Mouse (Mus musculus): ENCODE data around the gene Fggy. TPM values are rescaled to one million over a fixed set of nuclear protein-coding genes. Genes with fewer than 3 reads are reported as not detected.

Fggy gene
- polyA plus RNA-seq, 1 experiment: 189 TPM

DNA sequence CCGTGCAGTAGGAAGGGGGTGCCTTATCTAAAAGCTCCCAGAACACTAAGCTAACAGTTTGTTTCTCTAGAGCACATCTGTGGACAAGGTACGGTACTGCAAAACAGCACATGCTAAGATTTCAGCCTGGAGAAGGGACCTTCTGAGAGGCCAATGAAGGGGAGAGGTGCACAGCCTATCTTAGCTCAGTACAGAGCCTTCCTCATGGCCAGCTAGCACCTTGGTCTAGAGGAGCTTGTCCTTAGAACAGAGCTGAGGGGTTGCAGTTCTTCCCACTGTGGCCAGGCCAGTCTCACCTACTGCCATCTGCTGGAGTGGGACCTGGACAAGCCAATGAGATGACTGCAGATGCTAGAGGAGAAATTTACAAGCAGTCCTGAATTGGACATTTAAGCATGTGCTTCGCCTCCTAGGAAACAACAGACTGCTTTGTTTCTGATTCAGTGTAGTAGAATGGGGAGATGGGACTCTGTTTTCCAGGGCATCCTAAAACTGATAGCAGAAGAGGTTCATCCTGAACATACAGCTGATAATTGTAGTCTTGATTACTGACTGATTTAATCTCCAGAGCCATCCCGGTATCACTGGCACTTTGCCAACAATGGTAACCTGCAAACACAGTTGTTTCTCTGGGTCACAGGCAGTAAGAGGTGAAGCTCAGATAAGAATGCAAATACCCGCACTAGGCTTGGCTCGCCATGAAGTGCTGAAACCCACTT is 305.6 kb downstream of the Fggy start:
- TF ChIP-seq POLR2A (IDR thresholded peaks at IDR 0.05; ENCODE audit: low read depth, low read length) (no peak), CTCF (conservative IDR thresholded peaks at IDR 0.05; ENCODE audit: insufficient read depth, insufficient read length, low read depth, low read length) (peak; percentile 37; the same call in 1 of the 2 replicates)
- H3K36me3 ChIP-seq (ENCODE audit: control insufficient read depth, insufficient read depth, low read length): no peaks in the 10 kb centered on the region
- no peak overlapping the region for H3K27ac ChIP-seq (ENCODE audit: insufficient read depth, low read depth, low read length)
- DNase-seq: peak; percentile 23
- H3K4me1 ChIP-seq (ENCODE audit: control insufficient read depth, insufficient read depth, low read length): peaks cover 11% of the 10 kb centered on the region; the same call in 1 of the 2 replicates
- no peaks in the 10 kb centered on the region for H3K27me3 ChIP-seq (replicated peaks; ENCODE audit: control insufficient read depth, insufficient read depth, low read length)
- no peak overlapping the region for H3K4me3 ChIP-seq (ENCODE audit: insufficient read depth, low read depth, low read length)
- 55% methylated on average over 6 of the region's 6 CpGs for WGBS

DNA sequence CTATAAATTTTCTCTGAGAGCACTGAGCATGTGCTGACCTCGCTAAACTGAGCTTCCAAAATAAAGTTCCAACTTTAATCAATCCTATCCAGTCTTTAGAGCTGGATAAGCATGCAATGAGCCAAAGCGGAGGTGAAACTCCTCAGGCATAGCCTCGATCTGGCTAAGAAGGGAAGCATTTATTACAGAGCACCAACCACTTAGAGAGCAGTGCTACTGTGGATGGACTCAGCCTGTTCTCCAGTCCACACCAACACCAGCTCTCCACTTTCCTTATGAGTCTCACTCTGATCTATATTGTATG is 306.1 kb downstream of the Fggy start:
- DNase-seq: no peak
- Histone ChIP-seq H3K4me1 (ENCODE audit: control insufficient read depth, insufficient read depth, low read length) (peaks cover 11% of the 10 kb centered on the region; the same call in 1 of the 2 replicates), H3K27ac (ENCODE audit: insufficient read depth, low read depth, low read length) (no peak overlapping the region), H3K36me3 (ENCODE audit: control insufficient read depth, insufficient read depth, low read length) (no peaks in the 10 kb centered on the region), H3K4me3 (ENCODE audit: insufficient read depth, low read depth, low read length) (no peak overlapping the region), H3K27me3 (replicated peaks; ENCODE audit: control insufficient read depth, insufficient read depth, low read length) (no peaks in the 10 kb centered on the region)
- TF ChIP-seq CTCF (conservative IDR thresholded peaks at IDR 0.05; ENCODE audit: insufficient read depth, insufficient read length, low read depth, low read length): no peak
- TF ChIP-seq POLR2A (IDR thresholded peaks at IDR 0.05; ENCODE audit: low read depth, low read length): no peak
- WGBS: 56% methylated on average over 3 of the region's 3 CpGs

DNA sequence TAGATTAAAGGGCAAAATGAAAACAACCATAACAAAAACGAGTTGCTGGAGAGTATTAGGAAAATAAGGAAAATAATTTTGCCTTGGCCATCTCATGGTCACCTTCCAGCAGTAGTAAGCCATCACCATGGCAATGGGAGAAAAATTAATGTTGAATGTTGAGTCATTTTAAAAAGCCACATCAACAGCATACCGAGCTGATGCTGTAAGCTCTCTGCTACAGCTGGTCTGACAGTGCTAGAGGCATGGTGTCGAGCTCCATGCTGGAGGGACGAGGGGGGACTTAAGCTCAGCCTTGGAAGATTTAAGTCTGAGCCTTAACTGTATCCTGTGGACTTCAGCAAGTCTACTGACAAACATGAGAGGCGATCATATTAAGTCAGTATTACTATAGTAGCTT is 307.9 kb downstream of the Fggy start:
- 91% methylated on average over 5 of the region's 5 CpGs for WGBS
- TF ChIP-seq CTCF (conservative IDR thresholded peaks at IDR 0.05; ENCODE audit: insufficient read depth, insufficient read length, low read depth, low read length): no peak
- TF ChIP-seq POLR2A (IDR thresholded peaks at IDR 0.05; ENCODE audit: low read depth, low read length): no peak
- DNase-seq: no peak
- no peaks in the 10 kb centered on the region for H3K27me3 ChIP-seq (replicated peaks; ENCODE audit: control insufficient read depth, insufficient read depth, low read length)
- no peaks in the 10 kb centered on the region for H3K36me3 ChIP-seq (ENCODE audit: control insufficient read depth, insufficient read depth, low read length)
- H3K4me3 ChIP-seq (ENCODE audit: insufficient read depth, low read depth, low read length): no peak overlapping the region
- H3K4me1 ChIP-seq (ENCODE audit: control insufficient read depth, insufficient read depth, low read length): peaks cover 11% of the 10 kb centered on the region; the same call in 1 of the 2 replicates
- no peak overlapping the region for H3K27ac ChIP-seq (ENCODE audit: insufficient read depth, low read depth, low read length)

DNA sequence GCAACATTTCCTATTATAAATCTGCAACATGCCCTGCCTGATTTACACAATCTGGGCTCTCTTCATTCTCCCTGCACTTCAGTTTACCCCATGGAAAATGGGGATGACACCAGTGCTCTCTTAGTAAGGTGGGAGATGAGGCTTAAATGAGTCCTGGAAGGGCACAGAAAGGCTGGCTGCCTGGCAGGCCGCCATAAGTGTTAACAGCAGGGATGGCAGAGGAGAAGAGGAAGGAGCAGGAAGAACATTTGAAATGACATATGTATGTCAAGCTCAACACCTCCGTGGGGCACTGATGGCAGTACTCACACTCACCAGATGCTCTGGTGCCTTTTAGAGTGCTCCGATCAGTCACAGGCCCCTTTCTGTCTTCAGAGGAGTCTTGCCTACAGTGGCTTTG is 308.6 kb downstream of the Fggy start:
- TF ChIP-seq CTCF (conservative IDR thresholded peaks at IDR 0.05; ENCODE audit: insufficient read depth, insufficient read length, low read depth, low read length) (no peak), POLR2A (IDR thresholded peaks at IDR 0.05; ENCODE audit: low read depth, low read length) (no peak)
- Histone ChIP-seq H3K4me1 (ENCODE audit: control insufficient read depth, insufficient read depth, low read length) (peaks cover 11% of the 10 kb centered on the region; the same call in 1 of the 2 replicates), H3K36me3 (ENCODE audit: control insufficient read depth, insufficient read depth, low read length) (no peaks in the 10 kb centered on the region), H3K27ac (ENCODE audit: insufficient read depth, low read depth, low read length) (no peak overlapping the region), H3K27me3 (replicated peaks; ENCODE audit: control insufficient read depth, insufficient read depth, low read length) (no peaks in the 10 kb centered on the region), H3K4me3 (ENCODE audit: insufficient read depth, low read depth, low read length) (no peak overlapping the region)
- no peak for DNase-seq
- WGBS: 80% methylated on average over 3 of the region's 3 CpGs

DNA sequence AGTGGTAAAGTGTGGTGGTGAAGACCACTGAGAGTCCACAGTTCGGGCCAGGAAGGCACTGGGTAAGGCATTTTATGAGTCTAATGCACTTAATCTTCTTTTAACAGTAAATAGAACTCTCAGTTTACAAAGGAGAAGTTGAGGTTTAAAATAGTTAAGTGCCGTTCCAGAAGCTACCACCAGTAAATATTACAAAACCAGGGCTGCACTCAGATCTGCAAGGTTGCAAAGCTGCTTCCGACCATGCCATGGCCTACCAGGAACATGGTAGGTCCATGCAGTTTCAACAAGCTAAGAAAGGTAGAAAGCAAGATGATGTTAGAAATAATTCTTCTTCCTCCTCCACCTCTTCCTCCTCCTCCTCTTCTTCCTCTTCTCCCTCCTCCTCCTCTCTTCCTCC is 309.8 kb downstream of the Fggy start:
- Histone ChIP-seq H3K36me3 (ENCODE audit: control insufficient read depth, insufficient read depth, low read length) (no peaks in the 10 kb centered on the region), H3K27ac (ENCODE audit: insufficient read depth, low read depth, low read length) (no peak overlapping the region), H3K27me3 (replicated peaks; ENCODE audit: control insufficient read depth, insufficient read depth, low read length) (no peaks in the 10 kb centered on the region), H3K4me3 (ENCODE audit: insufficient read depth, low read depth, low read length) (no peak overlapping the region), H3K4me1 (ENCODE audit: control insufficient read depth, insufficient read depth, low read length) (peaks cover 7% of the 10 kb centered on the region; the same call in 1 of the 2 replicates)
- TF ChIP-seq POLR2A (IDR thresholded peaks at IDR 0.05; ENCODE audit: low read depth, low read length) (no peak), CTCF (conservative IDR thresholded peaks at IDR 0.05; ENCODE audit: insufficient read depth, insufficient read length, low read depth, low read length) (no peak)
- 84% methylated on average over 3 of the region's 3 CpGs for WGBS
- DNase-seq: no peak

DNA sequence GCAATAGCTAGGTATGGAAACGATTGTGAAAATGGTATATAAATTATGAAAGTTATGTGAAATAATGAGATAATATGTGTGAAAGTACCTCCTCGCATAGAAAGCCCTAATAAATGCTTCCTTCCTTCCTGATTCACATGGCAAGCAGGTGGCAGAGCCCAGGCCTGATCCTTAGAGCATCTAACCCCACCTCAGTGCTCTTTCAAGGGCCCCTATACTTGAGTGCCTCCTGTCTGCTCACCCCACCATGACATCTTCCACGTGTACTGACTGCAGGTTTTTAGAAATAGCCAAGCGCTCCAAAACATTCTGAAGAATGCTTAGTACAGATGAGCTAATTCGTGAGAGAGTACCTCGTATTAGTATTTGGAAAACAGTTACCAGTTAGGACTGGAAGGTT is 311.0 kb downstream of the Fggy start:
- no peaks in the 10 kb centered on the region for H3K4me1 ChIP-seq (ENCODE audit: control insufficient read depth, insufficient read depth, low read length)
- no peaks in the 10 kb centered on the region for H3K36me3 ChIP-seq (ENCODE audit: control insufficient read depth, insufficient read depth, low read length)
- DNase-seq: no peak
- no peak overlapping the region for H3K27ac ChIP-seq (ENCODE audit: insufficient read depth, low read depth, low read length)
- no peak overlapping the region for H3K4me3 ChIP-seq (ENCODE audit: insufficient read depth, low read depth, low read length)
- no peak for TF ChIP-seq POLR2A (IDR thresholded peaks at IDR 0.05; ENCODE audit: low read depth, low read length)
- no peak for TF ChIP-seq CTCF (conservative IDR thresholded peaks at IDR 0.05; ENCODE audit: insufficient read depth, insufficient read length, low read depth, low read length)
- no peaks in the 10 kb centered on the region for H3K27me3 ChIP-seq (replicated peaks; ENCODE audit: control insufficient read depth, insufficient read depth, low read length)
- 75% methylated on average over 6 of the region's 6 CpGs for WGBS

DNA sequence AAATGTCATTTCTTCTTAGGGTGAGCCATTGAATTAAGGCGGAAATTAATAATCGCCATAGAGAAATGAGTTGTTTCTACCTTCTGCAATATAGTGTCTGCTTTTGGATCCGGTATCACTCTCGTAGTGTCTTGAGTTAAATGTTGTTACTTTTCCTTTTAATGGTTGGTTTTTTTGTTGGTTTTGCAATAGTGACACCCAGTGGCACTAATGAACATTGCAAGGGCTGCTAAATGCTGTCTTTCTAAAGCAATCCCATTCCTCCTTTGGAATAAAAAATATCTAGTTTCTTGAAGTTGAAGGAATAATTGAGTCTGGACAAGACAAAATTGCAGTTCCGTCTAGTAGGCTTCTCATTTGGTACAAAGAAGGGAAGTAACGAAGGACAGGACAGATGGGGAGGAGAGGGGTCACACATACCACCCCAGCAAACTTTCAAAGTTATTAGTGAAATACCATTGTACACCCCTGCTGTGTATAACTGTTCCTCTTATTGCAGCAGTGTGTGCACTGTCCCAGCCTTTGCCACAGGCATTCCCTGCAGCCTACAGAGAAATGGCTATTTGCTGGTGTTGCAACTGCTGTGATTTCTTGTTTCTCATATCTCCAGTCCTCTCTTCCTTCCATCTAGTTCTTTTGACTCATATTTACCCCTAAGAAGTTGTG is 314.0 kb downstream of the Fggy start:
- H3K4me1 ChIP-seq (ENCODE audit: control insufficient read depth, insufficient read depth, low read length): no peaks in the 10 kb centered on the region
- no peaks in the 10 kb centered on the region for H3K36me3 ChIP-seq (ENCODE audit: control insufficient read depth, insufficient read depth, low read length)
- 27% methylated on average over 6 of the region's 6 CpGs for WGBS
- no peaks in the 10 kb centered on the region for H3K27me3 ChIP-seq (replicated peaks; ENCODE audit: control insufficient read depth, insufficient read depth, low read length)
- no peak overlapping the region for H3K27ac ChIP-seq (ENCODE audit: insufficient read depth, low read depth, low read length)
- TF ChIP-seq POLR2A (IDR thresholded peaks at IDR 0.05; ENCODE audit: low read depth, low read length) (no peak), CTCF (conservative IDR thresholded peaks at IDR 0.05; ENCODE audit: insufficient read depth, insufficient read length, low read depth, low read length) (0 out of 2 replicates have a peak, but pooled peaks have one; percentile 7)
- H3K4me3 ChIP-seq (ENCODE audit: insufficient read depth, low read depth, low read length): no peak overlapping the region
- DNase-seq: peak; percentile 50

Measured in kidney, adult 2 months (tissue).